Mouse (Mus musculus): ENCODE data around the gene Dlg2.

- TF ChIP-seq CTCF (IDR thresholded peaks at IDR 0.05; ENCODE audit: control insufficient read depth, insufficient read depth, insufficient read length) (no peak), CEBPB (IDR thresholded peaks at IDR 0.05; ENCODE audit: low read depth) (no peak), FOSL1 (IDR thresholded peaks at IDR 0.05; ENCODE audit: insufficient read depth, low read length, poor library complexity, severe bottlenecking) (no peak), USF1 (IDR thresholded peaks at IDR 0.05; ENCODE audit: low read depth) (no peak), MAX (IDR thresholded peaks at IDR 0.05) (no peak)
These were observed 1066.8 kb downstream of the Dlg2 start for GRCm38 (mm10) chr7:91543286-91543650.

Measured in C2C12 (cell line).